Mouse (Mus musculus): ENCODE data around the gene Enah.

DNA sequence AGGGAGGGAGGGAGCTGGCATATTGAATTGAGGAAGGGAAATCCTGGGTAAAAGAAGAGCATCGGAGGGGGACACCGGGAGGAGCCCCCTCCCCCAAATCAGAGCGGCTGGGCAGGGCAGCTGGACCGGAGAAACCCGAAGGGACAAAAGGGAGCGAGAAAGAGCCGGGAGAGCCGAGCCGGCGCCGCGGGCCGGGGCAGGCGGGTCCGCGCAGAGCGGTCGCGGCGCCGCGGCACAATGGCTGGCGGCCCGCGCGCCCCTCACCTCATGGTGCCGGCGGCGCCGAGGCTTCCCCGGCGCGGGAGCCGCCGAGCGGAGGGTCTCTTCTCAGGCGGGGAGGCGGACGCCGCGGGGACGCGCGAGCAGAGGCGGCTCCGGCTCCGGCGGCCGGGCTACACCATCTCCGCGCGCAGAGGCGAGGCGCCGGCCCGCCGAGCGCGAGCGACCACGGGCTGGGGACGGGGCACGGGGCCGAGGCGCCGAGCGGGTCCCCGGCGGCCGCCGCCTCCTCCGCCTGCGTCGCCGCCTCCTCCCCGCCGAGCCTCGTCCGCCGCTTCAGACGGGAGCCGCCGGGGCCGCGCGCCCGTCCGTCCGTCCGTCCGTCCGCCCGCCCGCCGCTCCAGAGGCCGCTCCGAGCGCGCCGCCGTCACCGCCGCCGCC lies 394 bp downstream of the Enah start:
- TF ChIP-seq CTCF (IDR thresholded peaks at IDR 0.05; ENCODE audit: borderline replicate concordance, insufficient read depth, low read length) (no peak), POLR2A (IDR thresholded peaks at IDR 0.05; ENCODE audit: low read depth, low read length) (no peak)

Data from embryonic fibroblast, embryonic 13.5 days (primary cell).